Mouse (Mus musculus) limb, embryonic 11.5 days (tissue): ENCODE measurements around the gene Smim27. TPM values are rescaled to one million over a fixed set of nuclear protein-coding genes. Genes with fewer than 3 reads are reported as not detected.

ENCODE experiments used
- polyA plus RNA-seq: library from polyadenylated mRNA; unstranded; fragments of >200 nt; fragmentation: Nextera tagmentation; extraction: Ambion mirVana; gene quantifications from 2 replicates; pipeline ENCODE4 v1.2.1, GENCODE M21; 2014

Smim27 gene
- polyA plus RNA-seq, 1 experiment from 2014 or later, result 24.7 TPM

Other genes with a start within 250 kb of the Smim27 start
- 48.6 and 49.9 TPM in 2 replicates for gene Aco1, start 126.5 kb upstream of the Smim27 start, polyA plus RNA-seq
- 4.8 and 6.4 TPM in 2 replicates for gene Ddx58, start 29.8 kb upstream of the Smim27 start, polyA plus RNA-seq
- gene Topors, start 271 bp downstream of the Smim27 start, polyA plus RNA-seq, result 58.2 and 58.3 TPM in 2 replicates
- 301 and 304 TPM in 2 replicates for gene Ndufb6, start 9.8 kb downstream of the Smim27 start, polyA plus RNA-seq
- gene Tmem215, start 202.6 kb downstream of the Smim27 start, polyA plus RNA-seq, result 0.07 and 0.21 TPM in 2 replicates